Mouse (Mus musculus): ENCODE data around the gene Amph.

- TF ChIP-seq CTCF (IDR thresholded peaks at IDR 0.05; ENCODE audit: low read depth, low read length): no peak
- TF ChIP-seq POLR2A (IDR thresholded peaks at IDR 0.05; ENCODE audit: extremely low read depth, insufficient read depth, low read length): no peak
These were observed 230.3 kb downstream of the Amph start for GRCm38 (mm10) chr13:19178351-19178750.
